Mouse (Mus musculus): ENCODE data around the gene Evx2. TPM values are rescaled to one million over a fixed set of nuclear protein-coding genes. Genes with fewer than 3 reads are reported as not detected.

Gene Evx2
- polyA plus RNA-seq, 3 experiments from 2014 or later: not detected

DNA sequence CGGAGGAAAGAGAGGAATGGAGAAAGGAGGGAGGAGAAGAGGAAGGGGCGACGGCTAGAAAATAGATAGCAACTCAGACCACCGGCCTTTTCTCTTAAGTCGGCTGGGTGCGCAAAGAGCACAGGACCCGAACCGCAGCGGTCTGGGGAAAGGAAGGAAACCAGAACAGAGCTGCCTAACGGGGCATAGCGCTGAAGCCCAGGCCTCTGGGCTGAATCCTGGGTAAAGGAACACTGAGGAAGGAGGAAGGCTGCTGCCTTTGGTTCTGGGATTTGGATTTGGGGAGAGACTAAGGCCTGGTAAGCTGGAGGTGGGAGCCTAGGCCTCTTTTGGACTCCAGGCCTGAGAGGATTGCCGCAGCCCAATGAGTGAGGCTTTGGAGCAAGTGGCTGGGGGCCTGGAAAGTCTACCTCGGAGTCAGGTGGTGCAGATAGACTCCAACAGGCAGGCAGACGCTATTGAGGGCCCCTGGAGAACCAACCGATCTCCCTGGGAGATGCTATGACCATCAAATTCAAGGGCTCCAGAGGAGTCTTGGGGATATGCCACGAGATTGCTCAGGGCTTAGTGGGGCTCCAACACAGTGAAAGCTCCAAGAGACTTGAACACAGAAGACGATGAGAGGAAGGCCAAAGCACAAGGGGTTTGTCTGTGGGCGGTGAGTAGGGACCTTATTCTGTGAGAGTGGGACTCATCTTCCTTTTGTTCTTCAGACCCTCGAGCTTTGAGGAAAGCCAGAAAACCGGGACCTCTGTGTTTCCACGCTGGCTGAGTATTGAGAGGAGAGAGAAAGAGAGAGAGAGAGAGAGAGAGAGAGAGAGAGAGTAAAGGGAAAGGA is 21.4 kb upstream of the Evx2 start:
- ATAC-seq: no peak

DNA sequence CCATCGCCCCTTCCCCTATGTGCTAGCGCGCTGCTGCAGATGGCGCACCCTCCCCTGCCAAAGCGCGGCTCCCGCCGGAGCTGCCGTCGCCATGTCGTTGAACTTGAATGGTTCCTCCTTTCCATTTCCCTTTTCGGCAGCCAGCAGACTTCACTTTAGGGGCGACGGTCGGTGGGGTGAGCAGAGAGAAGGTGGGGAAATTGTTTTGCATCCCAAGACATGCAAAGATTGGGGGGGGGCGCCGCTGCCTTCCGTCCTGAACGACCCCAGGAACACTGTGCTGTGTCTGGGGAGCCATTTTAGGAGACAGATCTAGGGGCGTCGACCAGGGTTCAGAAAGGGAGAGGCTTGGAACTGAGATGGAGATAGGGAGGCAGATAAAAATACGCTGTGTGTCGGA is 20.6 kb upstream of the Evx2 start:
- no peak for ATAC-seq

DNA sequence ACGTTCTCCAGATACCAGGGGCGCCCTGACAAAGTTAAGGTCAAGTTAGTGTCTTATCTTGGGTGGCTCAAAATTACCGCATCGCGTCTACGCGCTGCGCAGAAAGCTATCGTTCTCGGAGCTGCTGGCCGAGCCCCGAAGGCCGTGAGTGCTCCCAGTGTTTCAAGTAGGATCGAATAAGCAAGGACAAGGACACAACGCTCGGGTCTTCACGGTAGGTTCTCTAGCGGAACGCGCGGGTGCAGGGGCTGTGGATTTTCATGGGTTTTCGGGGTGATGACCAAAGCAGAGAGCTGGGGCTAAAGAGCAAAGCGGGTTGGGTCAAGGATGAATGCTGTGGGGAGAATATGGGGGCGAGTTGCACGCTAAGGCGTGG is 20.2 kb upstream of the Evx2 start:
- no peak for ATAC-seq

DNA sequence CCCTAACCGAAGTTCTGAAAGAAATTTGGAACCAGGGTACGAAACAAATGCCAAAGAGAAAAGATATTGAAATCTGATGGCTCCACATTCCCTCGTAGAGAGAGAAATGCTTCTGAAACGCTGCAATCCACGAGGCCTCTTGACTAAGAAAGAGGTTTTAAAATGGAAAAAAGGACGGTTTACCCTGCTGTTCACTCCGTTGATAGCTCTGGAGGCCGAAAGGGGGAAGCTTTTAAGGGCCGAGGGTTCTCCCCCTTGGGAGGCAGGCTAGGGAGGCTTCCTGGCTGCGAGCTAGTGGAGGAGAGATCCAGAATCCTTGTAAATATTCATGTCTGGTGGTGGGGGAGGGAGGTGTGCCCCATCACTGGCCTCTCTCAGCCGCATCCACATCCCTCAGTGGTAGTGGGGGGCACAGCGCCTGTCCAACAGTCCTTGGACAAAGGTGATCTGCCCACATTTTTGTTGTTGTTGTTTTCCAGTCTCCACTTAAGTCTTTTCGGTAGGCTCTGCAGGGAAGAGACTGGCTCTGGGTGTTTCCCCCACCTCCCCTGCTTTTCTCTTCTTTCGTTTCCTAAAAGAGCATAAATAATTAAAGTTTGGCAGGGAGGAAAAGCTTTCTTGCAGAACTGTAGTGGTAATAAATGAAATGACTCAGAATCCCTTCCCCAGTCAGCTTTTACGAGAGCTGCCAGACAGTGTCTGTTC is 19.7 kb upstream of the Evx2 start, which contains the start of gene Hoxd11:
Gene Hoxd11 (plus strand): TSS at position 667 of the 705 bp plus-strand sequence.
- ATAC-seq: no peak

DNA sequence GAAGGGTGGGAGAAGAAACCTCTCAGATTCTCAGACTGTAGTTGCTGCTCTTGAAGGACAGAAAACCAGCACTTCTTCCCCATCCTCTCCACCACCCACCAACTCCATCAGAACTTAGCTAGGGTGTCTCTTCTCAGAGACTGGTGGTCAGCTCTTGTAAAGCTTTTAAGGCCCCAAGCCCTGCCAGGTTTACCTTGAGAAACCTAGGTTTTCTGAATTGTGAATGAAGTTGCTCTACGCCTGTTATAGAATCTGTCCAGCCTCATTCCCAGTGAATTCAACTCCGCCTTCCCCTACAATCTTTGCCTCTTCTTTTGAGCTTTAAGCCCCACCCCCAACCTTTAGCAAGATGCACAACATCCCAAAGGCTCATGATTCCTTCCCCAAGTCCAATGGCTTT is 17.7 kb upstream of the Evx2 start:
- no peak for ATAC-seq

DNA sequence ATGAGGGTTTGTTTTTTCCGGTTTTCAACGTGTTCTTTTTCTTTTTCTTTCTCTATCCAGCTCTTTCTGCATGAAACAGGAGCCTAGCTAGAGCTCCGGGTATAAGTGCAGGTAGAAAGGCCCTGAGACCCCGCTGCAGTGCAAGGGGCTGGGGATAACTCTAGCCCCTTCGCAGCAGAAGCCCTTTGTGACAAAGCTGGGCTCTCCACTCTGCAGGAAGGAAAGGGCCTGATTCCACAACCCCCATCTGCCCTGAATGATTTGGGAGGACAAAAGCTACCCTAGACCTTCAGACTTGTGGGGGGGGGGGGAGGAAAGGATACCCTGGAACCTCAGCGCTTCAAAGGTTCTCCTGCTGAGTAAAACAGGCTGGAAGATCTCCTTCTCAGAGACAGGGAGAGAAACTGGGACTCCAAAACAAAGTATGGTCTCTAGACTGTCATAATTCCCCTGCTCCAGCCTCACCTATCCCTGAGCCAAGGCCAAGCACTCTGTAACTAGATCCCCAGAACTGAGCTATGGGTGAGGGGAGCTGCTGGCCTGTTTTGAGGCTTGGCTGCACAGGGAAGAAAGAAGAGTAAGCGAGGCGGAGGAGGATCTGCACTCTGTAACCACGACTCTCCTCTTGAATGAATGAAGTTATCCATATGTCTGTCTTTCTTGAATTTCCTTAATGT is 17.2 kb upstream of the Evx2 start:
- ATAC-seq: no peak

DNA sequence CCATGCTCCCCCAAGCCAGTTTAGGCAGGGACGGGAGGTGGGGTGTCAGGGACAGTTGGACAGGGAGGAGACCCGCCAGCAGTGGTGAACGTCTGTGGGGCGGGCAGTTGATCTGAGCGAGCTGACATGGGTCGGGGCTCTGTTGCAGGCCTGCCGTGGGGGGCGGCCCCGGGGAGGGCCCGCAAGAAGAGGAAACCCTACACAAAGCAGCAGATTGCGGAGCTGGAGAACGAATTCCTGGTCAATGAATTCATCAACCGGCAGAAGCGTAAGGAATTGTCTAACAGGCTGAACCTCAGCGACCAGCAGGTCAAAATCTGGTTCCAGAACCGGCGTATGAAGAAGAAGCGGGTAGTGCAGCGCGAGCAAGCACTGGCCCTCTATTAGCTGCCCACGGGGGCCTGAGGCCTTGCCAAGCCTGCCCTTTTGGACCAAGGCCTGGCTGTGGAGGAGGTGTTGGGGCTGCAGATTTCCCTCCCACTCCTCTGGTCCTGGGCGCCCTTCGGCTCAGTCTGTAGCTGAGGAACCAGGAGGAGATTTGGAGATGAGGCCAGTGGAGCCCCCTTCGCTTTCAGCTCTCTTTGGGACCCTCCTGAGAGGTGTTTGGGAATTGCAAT is 16.4 kb upstream of the Evx2 start:
- no peak for ATAC-seq

DNA sequence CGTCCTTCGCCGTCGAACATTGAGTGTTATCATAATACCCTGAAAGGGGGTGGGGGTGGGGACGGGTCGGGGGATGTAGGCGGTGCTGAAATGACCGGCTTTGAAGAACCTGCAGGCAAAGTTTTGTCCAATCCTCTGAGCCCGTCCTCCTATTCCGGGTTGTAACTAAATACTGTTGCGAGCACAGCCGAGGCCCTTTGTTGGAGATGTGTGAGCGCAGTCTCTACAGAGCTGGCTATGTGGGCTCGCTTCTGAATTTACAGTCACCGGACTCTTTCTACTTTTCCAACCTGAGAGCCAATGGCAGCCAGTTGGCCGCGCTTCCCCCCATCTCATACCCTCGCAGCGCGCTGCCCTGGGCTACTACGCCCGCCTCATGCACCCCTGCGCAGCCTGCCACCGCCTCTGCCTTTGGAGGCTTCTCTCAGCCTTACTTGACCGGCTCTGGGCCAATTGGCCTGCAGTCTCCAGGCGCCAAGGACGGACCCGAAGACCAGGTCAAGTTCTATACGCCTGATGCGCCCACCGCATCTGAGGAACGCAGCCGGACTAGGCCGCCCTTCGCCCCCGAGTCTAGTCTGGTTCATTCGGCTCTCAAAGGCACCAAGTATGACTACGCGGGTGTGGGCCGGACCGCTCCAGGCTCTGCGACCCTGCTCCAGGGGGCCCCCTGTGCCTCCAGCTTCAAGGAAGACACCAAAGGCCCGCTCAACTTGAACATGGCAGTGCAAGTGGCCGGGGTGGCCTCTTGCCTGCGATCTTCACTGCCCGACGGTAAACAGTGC is 15.7 kb upstream of the Evx2 start, which contains the start of gene Hoxd12:
Gene Hoxd12 (plus strand): TSS at position 133 of the 785 bp plus-strand sequence.
- no peak for ATAC-seq

DNA sequence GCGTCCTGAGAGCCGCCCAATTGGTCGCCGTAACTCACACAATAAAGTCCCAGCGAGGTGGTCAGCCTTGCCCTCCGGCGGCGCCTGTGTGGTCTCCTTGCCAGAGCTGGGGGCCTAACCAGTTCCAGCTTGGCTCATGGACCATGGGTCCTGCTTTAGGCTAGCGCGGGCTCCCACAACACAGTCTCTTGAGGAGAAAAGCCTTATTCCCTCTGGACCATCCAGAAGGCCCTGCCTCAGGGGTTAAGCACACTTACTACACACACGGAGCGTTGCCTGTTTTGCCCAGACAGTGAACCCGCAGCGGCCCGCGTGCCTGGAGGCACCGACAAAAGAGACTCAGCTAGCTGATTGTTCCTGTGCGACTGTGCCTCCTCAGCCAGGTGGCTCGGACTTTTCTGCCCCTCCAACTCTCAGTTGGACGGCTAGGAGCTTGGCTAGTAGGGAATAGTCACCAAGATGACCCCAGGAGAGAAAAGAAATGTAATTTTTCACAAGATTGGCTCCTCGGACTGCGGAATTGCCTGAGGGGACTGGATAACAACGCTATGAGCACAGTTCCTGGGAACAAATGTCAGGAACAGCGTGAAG is 14.6 kb upstream of the Evx2 start:
- no peak for ATAC-seq

DNA sequence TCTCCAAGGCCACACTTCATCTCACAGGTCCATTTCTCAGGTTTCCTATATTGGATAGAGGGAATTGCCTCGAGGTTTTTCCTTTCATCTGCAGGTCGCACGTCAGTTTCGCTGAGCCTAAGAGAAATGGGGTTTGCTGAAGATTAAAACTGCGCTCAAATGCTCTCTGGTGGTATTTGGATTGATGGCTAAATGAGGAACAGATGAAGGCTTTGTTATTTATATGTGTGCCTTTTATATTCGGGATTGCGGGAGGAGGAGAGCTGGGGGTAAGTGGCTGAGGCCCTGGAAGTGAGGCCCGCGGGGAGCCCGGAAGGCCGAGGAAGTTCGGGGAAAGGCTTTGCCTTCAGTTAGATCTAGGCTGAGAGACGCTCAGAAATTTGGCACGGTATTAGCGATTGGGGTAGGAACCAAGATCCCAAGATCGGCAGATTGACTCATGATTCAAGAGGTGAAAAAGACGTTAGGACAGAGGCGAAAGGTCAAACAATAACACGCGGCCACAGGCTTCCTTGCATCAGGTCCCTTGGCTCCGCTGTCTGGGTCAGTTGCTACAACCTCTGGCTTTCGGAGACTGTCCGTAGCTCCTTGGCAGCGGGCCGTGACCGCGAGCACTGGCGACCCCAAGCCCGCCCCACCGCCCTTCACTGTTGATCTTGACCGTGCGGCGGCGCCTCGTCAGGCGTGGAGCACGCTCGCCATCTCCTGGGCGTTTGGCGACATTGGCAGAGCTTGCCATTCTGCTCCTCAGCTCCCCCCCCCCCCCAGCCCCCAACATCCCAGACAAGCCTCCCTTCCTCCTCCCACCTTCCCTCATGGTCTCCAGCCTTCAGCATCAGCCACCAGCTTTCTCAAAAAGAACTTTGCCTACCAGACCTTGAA is 13.4 kb upstream of the Evx2 start:
- peak; percentile 64 for ATAC-seq

DNA sequence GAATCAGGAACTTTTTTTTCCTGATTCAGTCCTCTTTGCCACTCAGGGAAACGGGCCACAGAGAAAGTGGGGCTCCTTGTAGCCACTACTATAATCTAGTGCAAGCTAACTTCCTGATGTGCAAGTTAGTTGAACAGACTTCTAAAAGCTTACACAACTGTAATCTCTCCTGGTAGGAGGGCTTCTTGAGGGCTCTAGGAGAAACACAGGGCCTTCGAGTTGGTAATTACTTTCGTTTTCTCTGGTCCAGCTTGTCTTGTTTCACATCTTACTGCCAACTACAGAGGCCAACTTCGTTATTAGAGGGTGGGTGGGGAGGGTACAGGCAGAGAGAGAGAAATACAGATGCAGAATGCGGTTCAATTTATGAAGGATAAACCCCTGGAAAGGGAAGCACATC is 12.5 kb upstream of the Evx2 start:
- no peak for ATAC-seq

DNA sequence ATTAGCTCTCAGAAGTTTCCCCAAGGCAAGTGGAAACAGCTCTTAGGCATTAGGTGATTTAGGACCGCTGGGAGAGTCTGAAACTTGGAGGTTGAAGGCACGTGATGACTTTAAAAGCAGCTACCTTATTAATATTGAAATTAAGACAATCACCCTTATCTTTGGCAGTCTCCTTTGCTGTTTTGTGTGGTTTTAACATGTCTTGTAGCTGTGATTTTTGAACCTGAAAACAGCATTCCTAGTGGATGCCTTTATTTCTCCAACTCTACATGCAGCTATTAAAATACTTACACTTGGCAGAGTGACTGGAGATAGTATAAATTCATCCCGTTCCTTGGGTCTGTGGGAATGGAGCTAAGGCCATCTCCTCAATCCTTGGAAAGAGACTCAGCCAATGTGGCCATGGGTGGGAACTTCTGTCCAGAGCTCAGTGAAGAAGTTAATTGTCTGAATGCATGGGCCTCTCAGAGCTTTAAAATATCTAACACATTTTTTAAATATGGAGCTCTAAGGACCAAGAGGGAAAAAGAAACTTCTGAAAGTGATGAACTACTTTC is 11.4 kb upstream of the Evx2 start:
- ATAC-seq: no peak

DNA sequence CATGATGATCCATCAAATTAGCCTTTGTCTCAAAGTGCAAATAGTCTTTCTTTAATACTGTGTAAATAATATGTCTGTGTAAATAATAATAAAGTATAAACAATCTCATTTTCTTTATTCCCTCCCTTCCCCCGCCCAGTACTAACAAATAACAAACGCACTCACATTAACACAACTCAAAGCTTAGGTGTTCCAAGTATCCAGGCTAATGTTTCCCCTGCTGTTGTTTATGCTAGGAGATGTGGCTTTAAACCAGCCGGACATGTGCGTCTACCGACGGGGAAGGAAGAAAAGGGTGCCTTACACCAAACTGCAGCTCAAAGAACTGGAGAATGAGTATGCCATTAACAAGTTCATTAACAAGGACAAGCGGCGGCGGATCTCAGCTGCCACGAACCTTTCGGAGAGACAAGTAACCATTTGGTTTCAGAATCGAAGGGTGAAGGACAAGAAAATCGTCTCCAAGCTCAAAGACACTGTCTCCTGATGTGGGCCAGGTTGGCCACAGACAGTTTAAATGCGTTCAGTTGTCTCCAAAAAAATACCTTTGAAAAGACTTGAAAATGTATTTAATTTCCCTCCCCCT is 10.4 kb upstream of the Evx2 start:
- no peak for ATAC-seq

DNA sequence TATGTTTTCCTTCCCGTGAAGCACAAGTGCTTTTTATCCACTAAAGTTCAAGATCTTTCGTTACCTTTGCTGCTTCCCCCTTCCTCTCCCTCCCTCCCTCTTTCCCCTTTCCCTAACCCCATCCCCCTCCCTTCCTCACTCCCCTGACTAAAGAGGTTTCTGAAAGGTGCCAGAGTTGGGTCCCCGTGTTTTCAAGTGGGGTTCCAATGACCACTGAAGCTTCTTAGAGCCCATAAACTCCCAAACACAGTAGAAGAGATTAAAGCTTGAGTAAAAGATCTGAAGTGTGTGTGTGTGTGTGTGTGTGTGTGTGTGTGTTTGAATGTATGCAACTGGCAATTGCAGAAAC is 9.8 kb upstream of the Evx2 start:
- ATAC-seq: no peak

DNA sequence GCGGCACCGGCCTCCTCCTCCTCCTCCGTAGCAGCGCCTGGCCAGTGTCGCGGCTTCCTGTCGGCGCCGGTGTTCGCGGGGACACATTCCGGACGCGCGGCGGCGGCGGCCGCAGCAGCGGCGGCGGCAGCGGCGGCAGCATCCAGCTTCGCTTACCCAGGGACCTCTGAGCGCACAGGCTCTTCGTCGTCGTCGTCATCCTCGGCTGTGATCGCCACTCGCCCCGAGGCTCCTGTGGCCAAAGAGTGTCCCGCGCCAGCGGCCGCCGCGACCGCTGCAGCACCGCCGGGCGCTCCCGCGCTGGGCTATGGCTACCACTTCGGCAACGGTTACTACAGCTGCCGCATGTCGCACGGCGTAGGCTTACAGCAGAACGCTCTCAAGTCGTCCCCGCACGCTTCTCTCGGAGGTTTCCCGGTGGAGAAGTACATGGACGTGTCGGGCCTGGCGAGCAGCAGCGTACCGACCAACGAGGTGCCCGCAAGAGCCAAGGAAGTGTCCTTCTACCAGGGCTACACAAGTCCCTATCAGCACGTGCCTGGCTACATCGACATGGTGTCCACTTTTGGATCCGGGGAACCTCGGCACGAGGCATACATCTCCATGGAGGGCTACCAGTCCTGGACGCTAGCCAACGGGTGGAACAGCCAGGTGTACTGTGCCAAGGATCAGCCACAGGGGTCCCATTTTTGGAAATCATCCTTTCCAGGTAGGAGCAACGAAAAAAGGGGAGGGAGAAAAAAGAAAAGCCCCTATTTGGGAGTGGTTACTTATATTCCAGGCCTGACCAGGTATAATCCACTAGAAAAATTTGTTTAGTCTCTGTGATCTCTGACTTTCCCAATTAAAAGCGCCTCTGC is 9.2 kb upstream of the Evx2 start:
- no peak for ATAC-seq

DNA sequence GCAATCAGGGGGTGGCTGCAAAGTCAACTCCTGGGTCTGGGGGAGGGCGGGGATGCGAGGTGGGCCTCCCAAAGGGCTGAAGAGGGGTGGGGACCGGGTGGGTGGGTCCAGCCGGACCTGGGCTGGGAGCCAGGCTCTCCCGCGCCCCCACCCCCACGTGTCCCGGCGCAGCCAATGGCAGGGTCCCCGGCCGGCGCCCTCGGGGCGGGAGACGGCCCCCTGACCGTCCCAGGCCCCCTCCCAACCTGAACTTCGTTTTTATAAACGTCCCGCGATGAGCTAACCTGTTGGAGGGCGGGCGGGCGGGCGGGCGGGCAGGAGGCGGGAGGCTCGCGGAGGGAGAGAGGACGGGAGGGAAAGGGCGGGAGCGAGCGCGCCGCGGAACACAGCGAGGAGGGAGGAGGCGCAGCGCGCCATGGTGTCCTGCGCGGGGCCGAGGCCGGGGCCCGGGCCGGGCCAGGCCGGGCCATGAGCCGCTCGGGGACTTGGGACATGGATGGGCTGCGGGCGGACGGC is 8.5 kb upstream of the Evx2 start, which contains the start of gene Hoxd13:
Gene Hoxd13 (plus strand): TSS at position 469 of the 516 bp plus-strand sequence.
- no peak for ATAC-seq

DNA sequence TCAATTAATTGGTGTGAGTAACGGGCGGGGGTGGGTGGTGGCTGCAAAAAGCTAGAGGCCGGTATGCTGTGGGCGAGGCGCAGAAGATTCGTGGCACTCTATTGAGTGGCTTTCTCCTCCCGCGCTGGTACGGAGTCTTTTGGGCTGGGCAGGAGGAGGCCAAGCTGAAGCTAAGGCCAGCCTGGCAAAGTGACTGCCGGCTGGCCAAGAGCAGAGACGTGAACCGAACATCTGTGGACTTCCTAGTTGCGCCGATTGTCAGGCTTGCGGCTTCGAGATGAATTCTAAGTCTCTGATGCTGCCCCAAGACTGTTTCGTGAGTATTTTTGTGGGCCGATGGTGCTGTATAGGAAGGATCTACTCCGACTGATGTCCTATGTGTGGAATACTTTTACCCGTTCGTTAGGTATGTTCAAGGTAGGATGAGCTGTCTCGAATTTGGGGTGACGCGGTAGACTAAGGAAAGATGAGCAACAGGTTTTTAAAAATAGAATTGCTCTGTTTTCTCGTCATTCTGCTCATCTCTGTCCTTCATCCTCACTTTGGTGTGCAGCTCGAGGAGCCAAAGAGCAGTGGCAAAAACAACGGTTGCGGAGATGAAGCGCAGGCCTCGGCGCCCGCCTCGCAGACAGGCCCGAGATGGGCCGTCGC is 8.0 kb upstream of the Evx2 start:
- no peak for ATAC-seq

DNA sequence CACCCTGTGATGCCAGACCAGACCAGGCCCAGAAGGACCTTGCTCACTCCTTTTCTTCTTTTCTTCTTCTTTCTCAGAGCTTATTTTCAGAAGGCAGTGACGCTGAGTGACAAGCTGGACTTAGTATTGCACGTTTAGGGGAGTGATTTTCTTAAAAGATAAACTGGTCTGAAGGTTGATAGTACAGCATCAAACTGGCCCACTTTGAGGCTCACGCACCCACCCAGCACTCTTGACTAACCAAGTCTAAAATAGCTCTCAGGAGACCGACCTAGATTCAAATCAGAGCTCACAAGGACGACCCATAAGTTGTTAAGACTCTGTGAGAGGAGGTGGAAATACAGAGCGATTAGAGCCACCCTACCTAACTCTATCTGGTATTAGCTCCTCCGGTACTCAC is 7.1 kb upstream of the Evx2 start:
- ATAC-seq: no peak

Data from inflammation-experienced regulatory T-cells, adult 6 months (primary cell).